Mouse (Mus musculus): ENCODE measurements around the gene Crybb3. TPM values are rescaled to one million over a fixed set of nuclear protein-coding genes. Genes with fewer than 3 reads are reported as not detected.

Gene Crybb3
- total and polyA plus RNA-seq, 3 experiments = not detected

GRCm38 (mm10) chr5:113081020-113081419, 364 bp downstream of the Crybb3 start:
- Histone ChIP-seq H3K9ac (ENCODE audit: insufficient read depth, low read depth) (no peak overlapping the region), H3K27ac (ENCODE audit: insufficient read depth, low read depth) (no peak overlapping the region), H3K9me3 (replicated peaks; ENCODE audit: low read length) (peaks cover 13% of the 10 kb centered on the region), H3K4me3 (replicated peaks in 1 of 3; ENCODE audit: low read depth in 2 of 3, low read length in 2 of 3, poor library complexity in 1 of 3) (no peak overlapping the region), H3K79me2 (replicated peaks; ENCODE audit: control insufficient read depth, extremely low read depth, insufficient read depth, poor library complexity, severe bottlenecking) (no peaks in the 10 kb centered on the region), H3K36me3 (replicated peaks in 1 of 2; ENCODE audit: control insufficient read depth in 1 of 2, insufficient read depth in 1 of 2, low read length in 1 of 2) (no peaks in the 10 kb centered on the region), H3K4me2 (ENCODE audit: insufficient read depth, low read depth, poor library complexity, severe bottlenecking) (no peak overlapping the region), H3K4me1 (ENCODE audit: control insufficient read depth in 1 of 2, insufficient read depth in 2 of 2) (peaks cover 0 to 3% of the 10 kb centered on the region in 2 experiments; a peak in 1 of 4 replicates), H3K27me3 (replicated peaks) (peaks cover 36% of the 10 kb centered on the region)
- no peak for DNase-seq (ENCODE audit: extremely low read depth)
- no peak for TF ChIP-seq ETS1 (conservative IDR thresholded peaks at IDR 0.05; ENCODE audit: low read depth, low read length)
- no peak for TF ChIP-seq MAFK (IDR thresholded peaks at IDR 0.05; ENCODE audit: insufficient replicate concordance, low read length)
- TF ChIP-seq MAX (IDR thresholded peaks at IDR 0.05; ENCODE audit: low read length) = no peak
- TF ChIP-seq TBP (conservative IDR thresholded peaks at IDR 0.05; ENCODE audit: low read depth, low read length) = no peak
- no peak for TF ChIP-seq GABPA (IDR thresholded peaks at IDR 0.05; ENCODE audit: insufficient replicate concordance, low read depth, low read length)
- no peak for TF ChIP-seq NELFE (IDR thresholded peaks at IDR 0.05; ENCODE audit: low read depth, low read length)
- TF ChIP-seq JUND (conservative IDR thresholded peaks at IDR 0.05; ENCODE audit: low read depth, low read length) = no peak
- no peak for TF ChIP-seq TCF12 (IDR thresholded peaks at IDR 0.05; ENCODE audit: low read depth, low read length)
- no peak for TF ChIP-seq UBTF (IDR thresholded peaks at IDR 0.05; ENCODE audit: low read depth, low read length)
- TF ChIP-seq CTCF (conservative IDR thresholded peaks at IDR 0.05 in 1 of 2, IDR thresholded peaks at IDR 0.05 in 1 of 2; ENCODE audit: low read depth in 2 of 2, low read length in 2 of 2) = no peak
- no peak for TF ChIP-seq MEF2A (IDR thresholded peaks at IDR 0.05; ENCODE audit: borderline replicate concordance, low read depth, low read length)
- no peak for TF ChIP-seq ZKSCAN1 (IDR thresholded peaks at IDR 0.05; ENCODE audit: borderline replicate concordance, low read depth, low read length)
- no peak for TF ChIP-seq ELF1 (IDR thresholded peaks at IDR 0.05; ENCODE audit: low read depth, low read length)
- no peak for TF ChIP-seq ZNF384 (IDR thresholded peaks at IDR 0.05; ENCODE audit: low read depth, low read length)
- TF ChIP-seq RCOR1 (conservative IDR thresholded peaks at IDR 0.05; ENCODE audit: low read depth, low read length) = no peak
- no peak for TF ChIP-seq KAT2A (IDR thresholded peaks at IDR 0.05; ENCODE audit: insufficient replicate concordance, low read length)
- in situ Hi-C loops (cut with MboI; ENCODE audit: low pct_ligation_motif_present, low pct_unique_long_range_greater_than_20kb, low sequenced_read_pairs) = no loop called here
- dilution Hi-C loops (cut with MboI; ENCODE audit: extremely low pct_ligation_motif_present, extremely low pct_unique_long_range_greater_than_20kb, low sequenced_read_pairs) = loop anchor here (25.0 kb wide), 1 partner anchor 106 kb away; no protein-coding TSS in a partner anchor

GRCm38 (mm10) chr5:113079783-113080182, 1.6 kb downstream of the Crybb3 start:
- TF ChIP-seq CTCF (conservative IDR thresholded peaks at IDR 0.05 in 1 of 2, IDR thresholded peaks at IDR 0.05 in 1 of 2; ENCODE audit: low read depth in 2 of 2, low read length in 2 of 2) (peak in 1 of 2 experiments; percentile 34; a peak in 2 of 4 replicates), NELFE (IDR thresholded peaks at IDR 0.05; ENCODE audit: low read depth, low read length) (no peak)
- peak; percentile 8 for DNase-seq (ENCODE audit: extremely low read depth)
- Histone ChIP-seq H3K79me2 (replicated peaks; ENCODE audit: control insufficient read depth, extremely low read depth, insufficient read depth, poor library complexity, severe bottlenecking) (no peaks in the 10 kb centered on the region), H3K27ac (ENCODE audit: insufficient read depth, low read depth) (no peak overlapping the region), H3K4me1 (ENCODE audit: control insufficient read depth in 1 of 2, insufficient read depth in 2 of 2) (peaks cover 0 to 3% of the 10 kb centered on the region in 2 experiments; a peak in 1 of 4 replicates), H3K4me3 (replicated peaks in 1 of 3; ENCODE audit: low read depth in 2 of 3, low read length in 2 of 3, poor library complexity in 1 of 3) (no peak overlapping the region), H3K9ac (ENCODE audit: insufficient read depth, low read depth) (no peak overlapping the region), H3K4me2 (ENCODE audit: insufficient read depth, low read depth, poor library complexity, severe bottlenecking) (no peak overlapping the region), H3K9me3 (replicated peaks; ENCODE audit: low read length) (peaks cover 9% of the 10 kb centered on the region), H3K27me3 (replicated peaks) (peaks cover 43% of the 10 kb centered on the region), H3K36me3 (replicated peaks in 1 of 2; ENCODE audit: control insufficient read depth in 1 of 2, insufficient read depth in 1 of 2, low read length in 1 of 2) (no peaks in the 10 kb centered on the region)
- dilution Hi-C loops (cut with MboI; ENCODE audit: extremely low pct_ligation_motif_present, extremely low pct_unique_long_range_greater_than_20kb, low sequenced_read_pairs) = loop anchor here (25.0 kb wide), 1 partner anchor 108 kb away; no protein-coding TSS in a partner anchor
- in situ Hi-C loops (cut with MboI; ENCODE audit: low pct_ligation_motif_present, low pct_unique_long_range_greater_than_20kb, low sequenced_read_pairs) = no loop called here
